Mouse (Mus musculus) cerebellum, adult 2 months (tissue): Measurements from ENCODE around the gene Tmem169. TPM values are rescaled to one million over a fixed set of nuclear protein-coding genes. Genes with fewer than 3 reads are reported as not detected.

ENCODE experiments used
- DNase-seq, 2 experiments: peaks; one replicate each; pipeline ENCODE4 v3.0.0; 2021
- H3K27ac ChIP-seq: fragments of 200-500 bp; 2 replicates; pipeline ENCODE4 v1.5.1; 2012; ENCODE audit warnings: low read length, control low read depth, inconsistent platforms; ENCODE audit not compliant: insufficient read depth
- H3K27me3 ChIP-seq: fragments of 200-500 bp; 2 replicates; pipeline ENCODE4 v1.6.1; 2012; ENCODE audit warnings: inconsistent platforms, mild to moderate bottlenecking, low read length, moderate library complexity; ENCODE audit not compliant: control insufficient read depth, insufficient read depth
- H3K4me1 ChIP-seq: fragments of 200-500 bp; 2 replicates; pipeline ENCODE4 v1.6.1; 2011; ENCODE audit warnings: low read length; ENCODE audit not compliant: control insufficient read depth, insufficient read depth
- H3K4me3 ChIP-seq: fragments of 200-500 bp; replicated peaks from 2 replicates; pipeline ENCODE3; 2011; ENCODE audit warnings: mild to moderate bottlenecking, low read depth, low read length, control low read depth; ENCODE audit not compliant: insufficient read depth
- CTCF ChIP-seq: fragments of 200-500 bp; IDR thresholded peaks from 2 replicates; pipeline ENCODE4 v1.5.1; 2011; ENCODE audit warnings: low read depth, mild to moderate bottlenecking, control low read depth, low read length, moderate library complexity, borderline replicate concordance; ENCODE audit not compliant: insufficient read depth
- POLR2A ChIP-seq: fragments of 200-500 bp; IDR thresholded peaks from 2 replicates; pipeline ENCODE4 v1.6.1; 2011; ENCODE audit warnings: low read length, control low read depth, borderline replicate concordance; ENCODE audit not compliant: insufficient read depth
- WGBS: fragments of 180-500 bp; shearing (Covaris S2); methylation state at CpG from one replicate; pipeline ENCODE4 v1.1.7; 2018; 5-methylcytosine and 5-hydroxymethylcytosine counted together
- polyA plus RNA-seq: library from polyadenylated mRNA; depleted of rRNA; stranded (reverse); fragments of >200 nt; gene quantifications from 2 replicates; pipeline ENCODE4 v1.2.3, GENCODE M21; 2012

Gene Tmem169
- polyA plus RNA-seq, 1 experiment = 16.4 TPM

GRCm38 (mm10) chr1:72256381-72257256 lies 27.6 kb upstream of the Tmem169 start:
- WGBS = 54% methylated on average over 9 of the region's 9 CpGs
- TF ChIP-seq CTCF (no peak), POLR2A (no peak)
- DNase-seq = peak in 1 of 2 experiments; percentile 25
- Histone ChIP-seq H3K4me3 (no peak overlapping the region), H3K27me3 (no peaks in the 10 kb centered on the region), H3K4me1 (peaks cover 11% of the 10 kb centered on the region), H3K27ac (0 out of 2 replicates have a peak overlapping the region, but pooled peaks have one; percentile 19)

GRCm38 (mm10) chr1:72263099-72263498 lies 21.1 kb upstream of the Tmem169 start:
- H3K4me3 ChIP-seq = no peak overlapping the region
- no peak for DNase-seq
- no peaks in the 10 kb centered on the region; the same call in 1 of the 2 replicates for H3K4me1 ChIP-seq
- TF ChIP-seq CTCF = no peak
- TF ChIP-seq POLR2A = no peak
- H3K27me3 ChIP-seq = no peaks in the 10 kb centered on the region
- H3K27ac ChIP-seq = no peak overlapping the region
- WGBS = 94% methylated on average over 3 of the region's 3 CpGs

- Histone ChIP-seq H3K4me3 (no peak overlapping the region), H3K27me3 (no peaks in the 10 kb centered on the region), H3K27ac (no peak overlapping the region), H3K4me1 (no peaks in the 10 kb centered on the region; the same call in 1 of the 2 replicates)
- DNase-seq = no peak
- no peak for TF ChIP-seq CTCF
- no peak for TF ChIP-seq POLR2A
- WGBS = 48% methylated on average over 3 of the region's 3 CpGs
Observed at GRCm38 (mm10) chr1:72278085-72278484, 6.1 kb upstream of the Tmem169 start.

- 89% methylated on average over 1 of the region's 1 CpGs for WGBS
Observed at GRCm38 (mm10) chr1:72282604-72283003, 1.6 kb upstream of the Tmem169 start.

GRCm38 (mm10) chr1:72284539-72284938 lies 370 bp downstream of the Tmem169 start:
- no peaks in the 10 kb centered on the region; the same call in 1 of the 2 replicates for H3K4me1 ChIP-seq
- H3K27ac ChIP-seq = peak overlapping the region; percentile 80
- peak in 1 of 2 experiments; percentile 38 for DNase-seq
- H3K27me3 ChIP-seq = no peaks in the 10 kb centered on the region
- peak overlapping the region; percentile 99 for H3K4me3 ChIP-seq
- WGBS = 1% methylated on average over 5 of the region's 5 CpGs
- TF ChIP-seq CTCF (no peak), POLR2A (no peak)

More at GRCm38 (mm10) chr1:72282604-72283003, 1.6 kb upstream of the Tmem169 start:
- Histone ChIP-seq H3K4me3 (no peak overlapping the region), H3K27ac (no peak overlapping the region), H3K27me3 (no peaks in the 10 kb centered on the region), H3K4me1 (no peaks in the 10 kb centered on the region; the same call in 1 of the 2 replicates)
- no peak for DNase-seq
- TF ChIP-seq CTCF (no peak), POLR2A (no peak)

GRCm38 (mm10) chr1:72286904-72287303 lies 2.7 kb downstream of the Tmem169 start:
- DNase-seq = no peak
- TF ChIP-seq POLR2A = no peak
- TF ChIP-seq CTCF = no peak
- no peaks in the 10 kb centered on the region; the same call in 1 of the 2 replicates for H3K4me1 ChIP-seq
- H3K27ac ChIP-seq = no peak overlapping the region
- H3K27me3 ChIP-seq = no peaks in the 10 kb centered on the region
- WGBS = 48% methylated on average over 5 of the region's 5 CpGs
- H3K4me3 ChIP-seq = no peak overlapping the region

- TF ChIP-seq POLR2A (no peak), CTCF (no peak)
- Histone ChIP-seq H3K4me3 (no peak overlapping the region), H3K4me1 (no peaks in the 10 kb centered on the region), H3K27ac (no peak overlapping the region), H3K27me3 (no peaks in the 10 kb centered on the region)
- whole genome bisulfite sequencing = 90% methylated on average over 4 of the region's 4 CpGs
- DNase-seq = no peak
Observed at GRCm38 (mm10) chr1:72287893-72288292, 3.7 kb downstream of the Tmem169 start.
